Mouse (Mus musculus): ENCODE measurements around the gene Adam17. TPM values are rescaled to one million over a fixed set of nuclear protein-coding genes. Genes with fewer than 3 reads are reported as not detected.

The Adam17 gene
- polyA plus RNA-seq, 1 experiment from 2014 or later = 24.2 TPM

DNA sequence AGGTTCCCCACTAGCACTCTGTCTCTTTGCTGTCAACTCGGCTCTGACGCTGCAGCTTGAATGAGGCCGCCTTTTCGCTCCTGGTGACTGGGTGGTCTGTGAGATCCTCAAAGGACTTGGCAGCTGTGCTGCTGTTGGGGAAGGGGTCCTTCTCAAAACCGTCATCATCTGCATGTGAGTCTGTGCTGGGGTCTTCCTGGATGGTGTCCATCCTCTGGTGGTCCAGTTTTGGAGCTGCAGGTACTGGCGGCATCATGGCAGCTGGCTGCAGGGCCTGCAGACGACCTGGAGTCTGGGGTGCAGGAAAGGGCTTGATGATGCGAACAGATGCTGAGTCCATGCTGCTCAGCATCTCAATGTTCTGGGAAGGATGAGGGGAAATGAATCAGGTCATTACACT is 48.2 kb downstream of the Adam17 start:
- H3K9ac ChIP-seq = no peak overlapping the region
- no peaks in the 10 kb centered on the region for H3K27me3 ChIP-seq (replicated peaks)
- no peak overlapping the region for H3K4me3 ChIP-seq
- no peaks in the 10 kb centered on the region for H3K9me3 ChIP-seq
- H3K36me3 ChIP-seq = peaks cover 96% of the 10 kb centered on the region
- WGBS = 88% methylated on average over 8 of the region's 8 CpGs
- no peak for ATAC-seq (ENCODE audit: extremely low read depth, insufficient number of reproducible peaks, low FRiP score, low TSS enrichment)
- H3K4me1 ChIP-seq = peaks cover 21% of the 10 kb centered on the region
- no peak overlapping the region for H3K27ac ChIP-seq (replicated peaks)
- H3K4me2 ChIP-seq = no peak overlapping the region

DNA sequence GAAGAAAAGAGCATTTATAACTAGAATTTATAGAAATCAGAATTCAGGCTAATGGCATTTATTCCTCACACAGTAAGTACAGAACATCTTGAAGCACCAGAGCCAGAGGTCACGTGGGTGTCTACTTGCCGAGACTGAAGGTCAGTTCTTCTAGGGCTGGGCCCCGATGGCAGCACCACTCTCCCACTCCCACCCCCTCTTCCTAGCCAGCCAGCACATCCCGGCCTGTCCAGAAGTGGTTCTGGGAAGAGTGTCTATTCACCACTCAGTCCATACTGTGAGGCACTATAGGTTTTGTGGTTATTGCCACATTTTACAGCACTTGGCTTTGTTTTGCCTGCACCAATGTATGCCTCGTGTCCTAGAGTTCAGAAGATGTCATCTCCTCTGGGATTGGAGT is 49.3 kb downstream of the Adam17 start:
- no peak for ATAC-seq (ENCODE audit: extremely low read depth, insufficient number of reproducible peaks, low FRiP score, low TSS enrichment)
- H3K36me3 ChIP-seq = peaks cover 94% of the 10 kb centered on the region
- WGBS = 76% methylated on average over 5 of the region's 5 CpGs

DNA sequence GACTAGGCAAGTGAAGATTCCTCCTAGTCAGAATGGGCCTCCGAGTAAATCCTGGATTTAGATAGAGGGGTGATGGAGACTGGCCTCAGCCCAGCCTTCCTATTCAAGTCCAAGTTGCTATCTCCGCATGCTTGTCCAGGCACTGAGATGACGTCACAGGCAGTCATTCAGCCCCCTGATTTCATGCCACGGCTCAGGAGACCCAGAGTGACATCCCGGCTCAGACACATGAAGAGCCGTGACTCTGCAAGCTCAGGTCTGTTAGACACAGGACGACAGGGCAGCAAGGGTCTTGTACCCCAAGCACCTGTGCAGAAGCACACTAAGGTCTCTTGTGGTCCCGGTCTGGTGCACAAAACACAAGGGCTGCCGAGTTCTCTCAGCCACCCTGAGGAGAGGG is 50.6 kb downstream of the Adam17 start:
- H3K27me3 ChIP-seq (replicated peaks) = no peaks in the 10 kb centered on the region
- H3K4me1 ChIP-seq = peaks cover 6% of the 10 kb centered on the region; the same call in 1 of the 2 replicates
- no peak overlapping the region for H3K4me3 ChIP-seq
- H3K9ac ChIP-seq = no peak overlapping the region
- no peak overlapping the region for H3K27ac ChIP-seq (replicated peaks)
- 66% methylated on average over 9 of the region's 9 CpGs for WGBS
- no peaks in the 10 kb centered on the region for H3K9me3 ChIP-seq
- H3K36me3 ChIP-seq = peaks cover 87% of the 10 kb centered on the region
- H3K4me2 ChIP-seq = no peak overlapping the region
- no peak for ATAC-seq (ENCODE audit: extremely low read depth, insufficient number of reproducible peaks, low FRiP score, low TSS enrichment)

More for the DNA sequence above, 49.3 kb downstream of the Adam17 start:
- Histone ChIP-seq H3K4me3 (no peak overlapping the region), H3K27me3 (replicated peaks) (no peaks in the 10 kb centered on the region), H3K4me2 (no peak overlapping the region), H3K9ac (no peak overlapping the region), H3K27ac (replicated peaks) (no peak overlapping the region), H3K9me3 (no peaks in the 10 kb centered on the region), H3K4me1 (peaks cover 10% of the 10 kb centered on the region)

DNA sequence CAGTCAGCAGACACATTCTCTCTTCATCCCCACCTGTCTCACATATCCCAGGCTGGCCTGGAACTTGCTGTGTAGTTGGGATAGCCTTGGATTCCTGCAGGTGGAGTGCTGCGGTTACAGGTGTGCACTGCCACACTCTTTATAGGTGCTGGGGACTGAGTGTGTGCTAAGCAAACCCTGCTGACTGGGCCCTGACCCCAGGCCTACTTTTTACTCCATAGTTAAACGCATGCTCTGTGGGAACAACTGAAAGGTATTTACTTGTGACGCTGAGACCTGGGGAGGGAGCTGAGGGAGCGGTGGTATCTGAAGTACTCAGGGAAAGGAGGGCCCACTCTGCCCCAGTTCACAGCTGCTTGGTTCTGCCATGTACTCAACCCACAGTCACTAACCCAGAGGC is 51.1 kb downstream of the Adam17 start:
- WGBS = 82% methylated on average over 4 of the region's 4 CpGs
- Histone ChIP-seq H3K4me2 (no peak overlapping the region), H3K4me1 (peaks cover 10% of the 10 kb centered on the region), H3K9me3 (no peaks in the 10 kb centered on the region), H3K36me3 (peaks cover 81% of the 10 kb centered on the region), H3K27me3 (replicated peaks) (no peaks in the 10 kb centered on the region), H3K4me3 (no peak overlapping the region), H3K27ac (replicated peaks) (no peak overlapping the region), H3K9ac (no peak overlapping the region)
- no peak for ATAC-seq (ENCODE audit: extremely low read depth, insufficient number of reproducible peaks, low FRiP score, low TSS enrichment)

DNA sequence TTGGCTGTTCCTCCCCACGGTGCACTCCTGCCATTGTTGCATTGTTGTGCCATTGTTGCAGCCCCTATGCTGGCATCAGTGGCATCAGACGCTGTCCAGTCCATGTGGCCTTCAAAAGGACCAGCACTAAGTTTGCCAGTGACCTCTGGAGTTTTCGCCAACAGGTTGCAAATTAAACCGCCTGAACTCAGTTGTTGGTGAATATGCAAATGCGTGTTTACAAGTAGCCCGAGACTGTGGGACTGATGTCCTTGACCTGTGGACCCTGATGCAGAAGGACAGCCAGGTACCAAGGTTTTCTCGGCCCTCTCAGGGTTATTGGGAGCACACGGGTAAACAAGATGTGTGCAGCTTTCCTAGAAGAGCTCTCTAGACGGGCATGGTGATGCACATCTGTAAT is 52.3 kb downstream of the Adam17 start:
- H3K9ac ChIP-seq = no peak overlapping the region
- H3K4me1 ChIP-seq = peaks cover 16% of the 10 kb centered on the region
- ATAC-seq (ENCODE audit: extremely low read depth, insufficient number of reproducible peaks, low FRiP score, low TSS enrichment) = no peak
- H3K36me3 ChIP-seq = peaks cover 70% of the 10 kb centered on the region
- H3K4me2 ChIP-seq = no peak overlapping the region
- H3K9me3 ChIP-seq = no peaks in the 10 kb centered on the region
- WGBS = 81% methylated on average over 9 of the region's 9 CpGs
- H3K4me3 ChIP-seq = no peak overlapping the region
- no peak overlapping the region for H3K27ac ChIP-seq (replicated peaks)
- no peaks in the 10 kb centered on the region for H3K27me3 ChIP-seq (replicated peaks)

DNA sequence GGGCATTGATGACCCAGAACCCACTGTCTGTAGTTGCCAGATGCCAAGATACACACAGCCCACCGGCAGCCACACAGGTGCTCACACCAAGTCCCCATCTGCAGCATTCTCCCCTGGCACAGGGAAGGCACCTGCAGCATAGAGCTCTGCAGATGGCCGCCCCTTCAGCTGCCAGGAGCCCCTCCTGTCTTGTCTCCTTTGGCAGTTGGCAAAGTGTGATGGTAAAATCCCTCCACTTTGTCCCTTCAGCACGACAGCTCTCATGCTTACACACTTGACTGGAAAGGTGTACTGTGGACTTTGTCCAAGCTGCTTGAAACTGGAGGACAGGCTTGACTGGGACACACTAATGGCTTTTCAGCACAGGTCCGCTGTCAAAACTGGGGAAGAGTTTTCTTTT is 53.1 kb downstream of the Adam17 start:
- Histone ChIP-seq H3K27ac (replicated peaks) (no peak overlapping the region), H3K27me3 (replicated peaks) (no peaks in the 10 kb centered on the region), H3K9me3 (no peaks in the 10 kb centered on the region), H3K4me3 (no peak overlapping the region), H3K4me2 (no peak overlapping the region), H3K9ac (no peak overlapping the region), H3K36me3 (peaks cover 65% of the 10 kb centered on the region), H3K4me1 (peaks cover 20% of the 10 kb centered on the region)
- no peak for ATAC-seq (ENCODE audit: extremely low read depth, insufficient number of reproducible peaks, low FRiP score, low TSS enrichment)
- WGBS = 79% methylated on average over 4 of the region's 4 CpGs

DNA sequence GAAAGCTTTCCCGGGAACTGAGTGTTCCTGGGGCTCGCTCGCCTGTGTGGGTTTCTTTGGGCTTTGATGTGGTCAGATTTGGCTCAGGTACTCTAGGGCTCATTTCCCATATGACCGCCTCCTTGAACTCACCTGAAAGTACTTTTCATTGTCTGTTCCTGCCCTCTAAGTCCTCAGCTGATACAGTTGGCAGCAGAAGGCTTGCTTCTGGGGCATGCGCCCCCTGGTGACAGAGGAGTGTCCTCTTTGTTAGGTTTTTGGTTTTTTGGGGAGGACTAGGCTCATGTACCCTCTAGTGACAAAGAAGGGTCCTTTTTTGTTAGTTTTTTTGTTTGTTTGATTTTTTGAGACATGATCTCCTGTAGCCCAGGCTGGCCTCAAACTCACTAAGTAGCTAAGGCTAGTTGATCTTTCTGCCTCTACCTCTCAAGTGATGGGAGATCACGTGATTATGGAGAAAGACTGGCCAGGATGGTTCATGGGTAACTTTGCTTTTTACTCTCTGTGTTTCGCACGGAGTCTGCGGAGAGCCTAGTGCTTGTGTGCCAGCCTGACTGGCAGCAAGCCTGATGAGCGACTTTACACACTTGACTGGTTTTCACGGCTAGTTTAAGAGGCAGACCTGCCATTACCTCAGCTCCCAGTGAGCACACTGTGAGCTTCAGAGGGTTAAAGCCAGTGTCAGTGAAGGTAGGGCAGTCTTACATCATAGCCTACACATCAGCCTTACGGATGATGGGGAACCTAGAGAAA is 55.1 kb downstream of the Adam17 start:
- WGBS = 77% methylated on average over 12 of the region's 12 CpGs

DNA sequence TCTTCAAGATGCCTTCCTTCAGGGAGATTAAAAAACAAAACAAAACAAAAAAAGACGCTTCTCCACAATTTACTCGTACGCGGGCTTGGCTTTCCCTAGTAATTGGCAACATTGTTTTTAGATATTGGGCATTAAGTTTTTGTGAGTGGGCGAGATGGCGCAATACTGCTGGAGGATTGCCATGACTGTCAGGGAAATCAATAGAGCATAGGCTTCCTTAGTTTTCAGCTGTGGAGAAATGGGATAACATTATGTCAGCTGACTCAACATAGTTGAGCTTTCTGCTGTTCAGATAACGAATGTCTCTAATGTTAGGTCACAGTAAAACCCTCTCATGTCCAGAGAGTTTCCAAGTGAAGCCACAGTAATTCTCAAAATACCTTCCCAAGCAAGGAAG is 56.6 kb downstream of the Adam17 start:
- peak overlapping the region; percentile 89 for H3K9ac ChIP-seq
- H3K4me3 ChIP-seq = peak overlapping the region; percentile 73
- peak overlapping the region; percentile 80 for H3K4me2 ChIP-seq
- H3K9me3 ChIP-seq = no peaks in the 10 kb centered on the region
- peaks cover 15% of the 10 kb centered on the region for H3K4me1 ChIP-seq
- no peaks in the 10 kb centered on the region for H3K27me3 ChIP-seq (replicated peaks)
- no peak for ATAC-seq (ENCODE audit: extremely low read depth, insufficient number of reproducible peaks, low FRiP score, low TSS enrichment)
- H3K27ac ChIP-seq (replicated peaks) = peak overlapping the region; percentile 65; the same call in 1 of the 2 replicates
- H3K36me3 ChIP-seq = peaks cover 67% of the 10 kb centered on the region
- WGBS = 25% methylated on average over 7 of the region's 7 CpGs

More for the DNA sequence above, 55.1 kb downstream of the Adam17 start:
- no peak for ATAC-seq (ENCODE audit: extremely low read depth, insufficient number of reproducible peaks, low FRiP score, low TSS enrichment)
- Histone ChIP-seq H3K4me3 (no peak overlapping the region), H3K4me1 (peaks cover 20% of the 10 kb centered on the region), H3K36me3 (peaks cover 67% of the 10 kb centered on the region), H3K9me3 (no peaks in the 10 kb centered on the region), H3K27me3 (replicated peaks) (no peaks in the 10 kb centered on the region), H3K9ac (no peak overlapping the region), H3K27ac (replicated peaks) (no peak overlapping the region), H3K4me2 (no peak overlapping the region)

DNA sequence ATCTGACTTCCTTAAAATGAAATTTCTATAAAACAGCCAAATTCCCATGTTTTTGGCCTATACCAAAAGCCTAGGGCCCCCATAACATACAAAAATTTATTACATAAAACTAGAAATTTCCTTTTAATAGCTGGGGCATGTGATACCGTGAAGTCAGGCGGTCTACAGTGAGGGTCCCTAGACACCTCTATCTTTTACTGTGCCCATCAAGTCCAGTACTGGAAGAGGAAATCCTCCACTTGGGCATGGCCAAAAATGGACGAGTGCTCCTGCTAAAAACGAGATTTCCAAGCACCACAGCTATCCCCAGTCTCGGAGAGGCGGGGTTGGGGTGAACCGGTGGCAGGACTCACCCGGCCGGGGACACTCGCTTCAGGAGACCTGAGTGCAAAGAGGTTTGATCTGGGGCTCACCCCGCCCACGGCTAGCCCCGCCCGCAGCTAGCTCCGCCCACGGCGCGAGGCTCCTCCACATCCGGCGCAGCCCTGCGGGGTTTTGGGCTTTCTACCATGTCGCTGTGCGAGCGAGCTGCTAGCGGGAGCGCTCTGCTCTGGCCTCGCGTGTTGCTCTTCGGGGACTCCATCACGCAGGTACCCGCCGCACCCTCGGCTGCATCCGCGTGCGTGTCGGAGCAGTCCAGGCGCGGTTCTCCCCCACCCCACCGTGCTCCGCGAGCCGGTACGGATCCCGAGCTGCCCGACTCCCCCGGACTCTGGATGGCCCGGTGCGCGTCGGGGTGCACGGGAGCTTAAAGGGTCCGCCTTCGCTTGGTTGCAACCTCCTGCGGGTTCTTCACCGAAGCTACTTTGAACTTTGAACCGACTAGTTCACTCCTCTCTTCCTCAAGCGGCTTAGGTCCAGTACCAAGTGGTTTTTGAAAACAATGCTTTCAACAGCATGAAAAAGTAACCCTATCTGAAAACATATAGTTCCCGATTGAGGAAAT is 57.2 kb downstream of the Adam17 start, which contains the start of gene Iah1:
Iah1 (plus strand) TSS at position 467 of the 946 bp plus-strand sequence.
- 2% methylated on average over 59 of the region's 59 CpGs for WGBS
- peak within 1 kb of the TSS; percentile 65 for H3K27ac ChIP-seq (replicated peaks)
- peaks cover 69% of the 10 kb centered on the region for H3K36me3 ChIP-seq
- peak; percentile 86 for ATAC-seq (ENCODE audit: extremely low read depth, insufficient number of reproducible peaks, low FRiP score, low TSS enrichment)
- no peaks in the 10 kb centered on the region for H3K27me3 ChIP-seq (replicated peaks)
- peaks cover 15% of the 10 kb centered on the region for H3K4me1 ChIP-seq
- peak within 1 kb of the TSS; percentile 89 for H3K9ac ChIP-seq
- peak within 1 kb of the TSS; percentile 73 for H3K4me3 ChIP-seq
- no peaks in the 10 kb centered on the region for H3K9me3 ChIP-seq
- peak within 1 kb of the TSS; percentile 80 for H3K4me2 ChIP-seq

DNA sequence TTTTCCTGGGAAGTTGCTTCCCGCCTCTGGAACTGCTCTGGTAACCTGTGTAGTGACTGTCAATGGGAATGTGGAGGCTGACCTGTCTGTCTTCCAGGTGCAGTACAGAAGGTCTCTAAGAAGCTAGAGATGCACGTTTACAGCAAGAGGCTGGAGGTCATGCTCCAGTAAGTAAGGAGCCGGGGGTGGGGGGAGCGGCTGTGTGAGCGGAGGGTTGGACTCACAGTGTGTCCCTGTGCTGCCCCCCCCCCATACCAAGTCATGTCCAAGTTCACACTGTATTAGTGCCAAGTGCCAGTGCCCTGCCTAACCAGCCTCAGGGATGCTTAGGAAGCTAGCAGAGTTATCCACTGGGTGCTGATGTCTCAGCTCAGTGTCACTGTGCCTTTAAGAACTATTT is 61.2 kb downstream of the Adam17 start:
- Histone ChIP-seq H3K27me3 (replicated peaks) (no peaks in the 10 kb centered on the region), H3K4me2 (no peak overlapping the region), H3K36me3 (peaks cover 85% of the 10 kb centered on the region), H3K9ac (no peak overlapping the region), H3K4me3 (no peak overlapping the region), H3K27ac (replicated peaks) (no peak overlapping the region), H3K9me3 (no peaks in the 10 kb centered on the region), H3K4me1 (peaks cover 10% of the 10 kb centered on the region)
- no peak for ATAC-seq (ENCODE audit: extremely low read depth, insufficient number of reproducible peaks, low FRiP score, low TSS enrichment)
- 84% methylated on average over 5 of the region's 5 CpGs for WGBS

DNA sequence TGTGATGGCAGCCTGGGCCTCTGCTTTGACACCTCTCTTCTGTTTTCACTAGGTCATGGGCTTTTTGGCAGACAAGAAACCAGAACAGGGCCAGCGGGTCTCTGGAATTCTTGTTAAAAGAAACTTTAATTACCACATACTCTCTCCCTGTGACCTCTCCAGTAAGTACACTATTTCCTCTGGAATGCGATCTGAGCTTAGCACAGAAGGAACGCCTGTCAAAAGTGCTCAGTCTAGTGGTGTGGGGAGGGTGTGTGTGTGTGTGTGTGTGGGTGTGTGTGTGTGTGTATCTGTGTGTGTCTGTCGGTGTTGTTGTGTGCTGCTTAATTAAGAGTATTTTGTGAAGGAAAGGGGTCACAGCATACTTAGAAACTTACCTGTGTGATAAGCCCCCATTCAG is 66.7 kb downstream of the Adam17 start:
- no peak overlapping the region for H3K27ac ChIP-seq (replicated peaks)
- ATAC-seq (ENCODE audit: extremely low read depth, insufficient number of reproducible peaks, low FRiP score, low TSS enrichment) = no peak
- no peak overlapping the region for H3K9ac ChIP-seq
- H3K4me1 ChIP-seq = no peaks in the 10 kb centered on the region
- no peaks in the 10 kb centered on the region for H3K9me3 ChIP-seq
- H3K27me3 ChIP-seq (replicated peaks) = no peaks in the 10 kb centered on the region
- peaks cover 97% of the 10 kb centered on the region for H3K36me3 ChIP-seq
- H3K4me3 ChIP-seq = no peak overlapping the region
- WGBS = 84% methylated on average over 4 of the region's 4 CpGs
- H3K4me2 ChIP-seq = no peak overlapping the region

Measured in heart, embryonic 13.5 days (tissue).